Mouse (Mus musculus) frontal cortex, adult (tissue): ENCODE measurements around the gene Tiam2.
A peak's percentile ranks its signal among the peaks of the same experiment; 100 is the strongest.

Experiments used
- ATAC-seq: cut with Nextera tagmentation; 2 replicates; pipeline ENCODE4 v1.9.2; 2017; ENCODE audit warnings: mild to moderate bottlenecking, moderate library complexity, mixed read lengths; ENCODE audit not compliant: low TSS enrichment

Gene Tiam2

GRCm38 (mm10) chr17:3448725-3449124 is 122.4 kb downstream of the Tiam2 start:
- ATAC-seq = peak; percentile 57; the same call in 1 of the 2 replicates

- ATAC-seq = peak; percentile 45
These were observed 124.7 kb downstream of the Tiam2 start for GRCm38 (mm10) chr17:3451077-3451476.

GRCm38 (mm10) chr17:3452571-3453311 is 126.4 kb downstream of the Tiam2 start:
- no peak for ATAC-seq

GRCm38 (mm10) chr17:3453946-3454345 is 127.6 kb downstream of the Tiam2 start:
- no peak for ATAC-seq

- no peak for ATAC-seq
These were observed 128.5 kb downstream of the Tiam2 start for GRCm38 (mm10) chr17:3454850-3455249.

- ATAC-seq = no peak
These were observed 131.7 kb downstream of the Tiam2 start for GRCm38 (mm10) chr17:3457914-3458681.

DNA sequence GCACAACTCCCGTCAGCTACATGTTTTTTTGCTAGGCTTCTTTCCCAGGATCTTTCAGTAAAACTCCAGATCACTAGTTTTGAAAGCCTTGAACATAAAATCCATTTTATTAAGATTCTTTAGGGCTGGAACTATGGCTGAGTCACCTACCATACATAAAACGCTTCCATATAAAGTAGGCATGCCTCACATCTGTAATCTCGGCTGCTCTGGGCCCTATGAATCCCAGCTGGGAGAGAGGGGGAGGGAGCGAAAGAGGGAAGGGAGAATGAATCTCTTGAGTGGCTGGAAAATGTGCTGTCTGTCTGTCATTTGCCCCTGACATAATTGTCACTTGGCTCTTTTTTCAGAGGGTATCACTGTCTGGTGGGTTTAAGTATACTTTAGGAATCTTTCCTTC is 139.5 kb downstream of the Tiam2 start:
- ATAC-seq = no peak

GRCm38 (mm10) chr17:3466681-3467080 is 140.3 kb downstream of the Tiam2 start:
- no peak for ATAC-seq

DNA sequence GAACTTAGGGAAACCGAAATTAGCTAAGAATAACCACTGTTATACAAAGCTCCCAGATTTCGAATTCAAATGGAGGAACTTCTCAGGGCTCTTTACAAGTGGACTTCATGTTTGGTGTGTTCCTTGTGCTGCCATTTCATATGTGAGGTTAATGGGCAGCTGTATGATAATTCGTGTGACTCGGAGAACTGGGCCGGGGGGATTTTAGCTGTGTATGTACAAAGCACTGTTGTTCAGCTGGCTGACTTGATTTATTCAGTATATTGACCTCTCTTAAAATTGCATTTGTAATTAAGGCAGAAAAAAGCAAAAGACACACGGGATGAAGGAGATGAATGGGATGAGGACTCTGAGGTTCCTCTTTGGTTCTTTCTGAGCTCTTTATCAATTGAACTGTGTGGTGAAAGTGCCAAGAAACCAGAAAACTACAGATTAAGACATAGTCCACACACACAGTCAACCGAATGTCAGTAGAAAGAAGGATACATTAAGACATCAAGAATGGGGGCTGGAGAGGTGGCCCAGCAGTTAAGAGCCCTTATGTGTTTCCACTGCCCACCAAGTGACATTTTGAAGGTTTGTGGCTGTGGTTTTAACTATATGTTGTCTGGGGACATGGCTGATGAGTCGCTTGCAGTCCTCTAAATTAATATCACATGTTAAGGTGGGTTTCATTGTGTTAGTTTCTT is 141.4 kb downstream of the Tiam2 start:
- no peak for ATAC-seq

GRCm38 (mm10) chr17:3472018-3472417 is 145.6 kb downstream of the Tiam2 start:
- ATAC-seq = peak; percentile 44; the same call in 1 of the 2 replicates

GRCm38 (mm10) chr17:3476546-3476945 is 150.2 kb downstream of the Tiam2 start:
- no peak for ATAC-seq

GRCm38 (mm10) chr17:3481576-3482575 is 155.5 kb downstream of the Tiam2 start:
- peak; percentile 83 for ATAC-seq

- peak; percentile 33 for ATAC-seq
These were observed 156.7 kb downstream of the Tiam2 start for GRCm38 (mm10) chr17:3483091-3483490.

GRCm38 (mm10) chr17:3485851-3486250 is 159.5 kb downstream of the Tiam2 start:
- ATAC-seq = no peak

GRCm38 (mm10) chr17:3487211-3487610 is 160.8 kb downstream of the Tiam2 start:
- ATAC-seq = no peak

GRCm38 (mm10) chr17:3487721-3488601 is 161.6 kb downstream of the Tiam2 start:
- no peak for ATAC-seq

DNA sequence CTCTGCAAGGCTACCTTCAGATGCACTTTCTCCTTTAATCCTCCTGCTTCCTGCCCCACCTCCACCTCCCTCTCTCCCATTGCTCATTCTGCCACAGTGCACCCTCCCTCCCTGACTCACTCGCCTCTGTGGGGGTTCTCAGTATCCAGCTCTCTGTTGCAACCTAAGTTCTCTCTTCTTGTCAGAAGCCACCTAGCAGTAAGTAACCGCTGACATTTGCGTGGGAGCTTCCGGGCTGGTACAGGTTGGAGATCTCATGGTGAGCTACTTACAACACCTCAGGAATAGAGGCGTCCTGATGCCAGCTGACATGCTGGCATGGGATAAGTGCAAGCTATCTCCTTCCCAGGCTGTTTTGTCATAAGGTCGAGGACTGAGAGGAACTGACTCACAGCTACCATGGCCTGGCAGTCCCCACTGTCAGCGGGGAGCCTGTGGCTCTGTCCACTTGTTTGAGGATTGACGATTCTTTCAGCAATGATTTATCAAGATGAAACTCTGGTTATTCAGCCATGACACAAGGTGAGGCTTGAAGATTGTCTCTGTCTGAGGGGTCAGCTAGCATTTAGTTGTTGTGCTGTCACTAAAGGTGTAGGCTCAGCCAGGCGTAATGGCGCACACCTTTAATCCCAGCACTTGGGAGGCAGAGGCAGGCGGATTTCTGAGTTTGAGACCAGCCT is 164.0 kb downstream of the Tiam2 start:
- ATAC-seq = peak; percentile 64; the same call in 1 of the 2 replicates

- ATAC-seq = no peak
These were observed 164.7 kb downstream of the Tiam2 start for GRCm38 (mm10) chr17:3491065-3491464.

GRCm38 (mm10) chr17:3491667-3492066 is 165.3 kb downstream of the Tiam2 start:
- ATAC-seq = no peak

DNA sequence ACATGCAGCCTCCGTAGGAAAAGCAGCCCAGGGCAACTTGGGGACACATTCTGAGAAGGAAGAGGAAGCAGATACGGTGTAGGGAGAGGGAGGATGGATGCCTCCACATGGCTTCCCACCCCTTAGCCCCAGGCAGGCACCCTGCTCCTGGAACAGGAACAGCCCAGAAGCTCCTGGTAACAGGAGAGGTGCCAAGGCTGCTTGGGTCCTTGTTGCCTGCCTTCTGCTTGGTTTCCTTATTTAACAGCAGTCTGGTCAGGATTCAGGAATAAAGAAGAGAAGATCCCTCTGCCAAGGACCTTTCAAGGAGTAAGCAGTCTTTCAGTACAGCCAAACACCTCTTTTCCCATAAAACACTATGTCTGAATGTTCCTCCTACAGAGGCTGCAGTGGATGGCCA is 169.2 kb downstream of the Tiam2 start:
- ATAC-seq = peak; percentile 70
